Mouse (Mus musculus) spleen, postnatal 4 days (tissue): Measurements from ENCODE around the gene Tln2.

Experiments
- DNase-seq, 2 experiments: peaks; one replicate each; pipeline ENCODE4 v3.0.0; 2022; ENCODE audit warnings: low spot score in 2 of 2

Tln2 gene

GRCm38 (mm10) chr9:67559603-67560002 is at the start of gene Tln2:
TSS of gene Tln2 (minus strand) at chr9:67559703.
- no peak for DNase-seq

GRCm38 (mm10) chr9:67609226-67609625 is 49.7 kb upstream of the Tln2 start:
- no peak for DNase-seq

GRCm38 (mm10) chr9:67607786-67608366 is 48.4 kb upstream of the Tln2 start:
- no peak for DNase-seq

GRCm38 (mm10) chr9:67607268-67607667 is 47.8 kb upstream of the Tln2 start:
- no peak for DNase-seq

GRCm38 (mm10) chr9:67605867-67606435 is 46.4 kb upstream of the Tln2 start:
- no peak for DNase-seq

- no peak for DNase-seq
Observed at GRCm38 (mm10) chr9:67604940-67605339, 45.4 kb upstream of the Tln2 start.

GRCm38 (mm10) chr9:67602347-67602746 is 42.8 kb upstream of the Tln2 start:
- no peak for DNase-seq

GRCm38 (mm10) chr9:67595221-67595620 is 35.7 kb upstream of the Tln2 start:
- DNase-seq: no peak

- no peak for DNase-seq
Observed at GRCm38 (mm10) chr9:67593469-67594141, 34.1 kb upstream of the Tln2 start.

- DNase-seq: no peak
Observed at GRCm38 (mm10) chr9:67592726-67593125, 33.2 kb upstream of the Tln2 start.

- DNase-seq: no peak
Observed at GRCm38 (mm10) chr9:67587111-67587510, 27.6 kb upstream of the Tln2 start.

GRCm38 (mm10) chr9:67586489-67586888 is 27.0 kb upstream of the Tln2 start:
- DNase-seq: no peak

- no peak for DNase-seq
Observed at GRCm38 (mm10) chr9:67584871-67585270, 25.4 kb upstream of the Tln2 start.

GRCm38 (mm10) chr9:67581581-67582280 is 22.2 kb upstream of the Tln2 start:
- no peak for DNase-seq

- no peak for DNase-seq
Observed at GRCm38 (mm10) chr9:67579541-67579940, 20.0 kb upstream of the Tln2 start.

- no peak for DNase-seq
Observed at GRCm38 (mm10) chr9:67574721-67575248, 15.3 kb upstream of the Tln2 start.

- no peak for DNase-seq
Observed at GRCm38 (mm10) chr9:67573683-67573979, 14.1 kb upstream of the Tln2 start.

GRCm38 (mm10) chr9:67572790-67573682 is 13.5 kb upstream of the Tln2 start:
- no peak for DNase-seq

- DNase-seq: no peak
Observed at GRCm38 (mm10) chr9:67565801-67566258, 6.3 kb upstream of the Tln2 start.

GRCm38 (mm10) chr9:67549811-67550501 is 9.5 kb downstream of the Tln2 start:
- DNase-seq: no peak

GRCm38 (mm10) chr9:67549332-67549731 is 10.2 kb downstream of the Tln2 start:
- DNase-seq: no peak
